Mouse (Mus musculus): ENCODE results near the gene Sestd1. TPM values are rescaled to one million over a fixed set of nuclear protein-coding genes. Genes with fewer than 3 reads are reported as not detected.

Sestd1 gene
- polyA plus RNA-seq, 1 experiment from 2014 or later: 27.2 TPM

- H3K36me3 ChIP-seq: peaks cover 14% of the 10 kb centered on the region
- H3K4me2 ChIP-seq (replicated peaks): no peak overlapping the region
- no peak overlapping the region for H3K4me3 ChIP-seq
- H3K9ac ChIP-seq (replicated peaks): no peak overlapping the region
- WGBS: 94% methylated on average over 1 of the region's 1 CpGs
- H3K9me3 ChIP-seq: no peaks in the 10 kb centered on the region
- H3K4me1 ChIP-seq: no peaks in the 10 kb centered on the region
- no peaks in the 10 kb centered on the region for H3K27me3 ChIP-seq
- H3K27ac ChIP-seq (replicated peaks): no peak overlapping the region
- no peak for ATAC-seq (ENCODE audit: low FRiP score, low read depth)
Measured at GRCm38 (mm10) chr2:77201900-77202299, 78.5 kb downstream of the Sestd1 start.

GRCm38 (mm10) chr2:77200958-77201614 lies 79.3 kb downstream of the Sestd1 start:
- H3K4me1 ChIP-seq: no peaks in the 10 kb centered on the region
- no peak overlapping the region for H3K4me2 ChIP-seq (replicated peaks)
- no peak overlapping the region for H3K27ac ChIP-seq (replicated peaks)
- no peaks in the 10 kb centered on the region for H3K9me3 ChIP-seq
- WGBS: 88% methylated on average over 5 of the region's 5 CpGs
- no peak overlapping the region for H3K4me3 ChIP-seq
- H3K36me3 ChIP-seq: peaks cover 13% of the 10 kb centered on the region
- no peaks in the 10 kb centered on the region for H3K27me3 ChIP-seq
- no peak overlapping the region for H3K9ac ChIP-seq (replicated peaks)
- no peak for ATAC-seq (ENCODE audit: low FRiP score, low read depth)

- no peak for ATAC-seq (ENCODE audit: low FRiP score, low read depth)
- 91% methylated on average over 4 of the region's 4 CpGs for WGBS
- H3K9ac ChIP-seq (replicated peaks): no peak overlapping the region
- H3K4me2 ChIP-seq (replicated peaks): no peak overlapping the region
- no peaks in the 10 kb centered on the region for H3K9me3 ChIP-seq
- H3K4me1 ChIP-seq: no peaks in the 10 kb centered on the region
- no peak overlapping the region for H3K27ac ChIP-seq (replicated peaks)
- peaks cover 18% of the 10 kb centered on the region for H3K36me3 ChIP-seq
- H3K27me3 ChIP-seq: no peaks in the 10 kb centered on the region
- no peak overlapping the region for H3K4me3 ChIP-seq
Measured at GRCm38 (mm10) chr2:77200379-77200778, 80.0 kb downstream of the Sestd1 start.

- H3K9me3 ChIP-seq: no peaks in the 10 kb centered on the region
- no peak overlapping the region for H3K27ac ChIP-seq (replicated peaks)
- H3K27me3 ChIP-seq: no peaks in the 10 kb centered on the region
- no peak for ATAC-seq (ENCODE audit: low FRiP score, low read depth)
- no peak overlapping the region for H3K4me3 ChIP-seq
- WGBS: 88% methylated on average over 5 of the region's 5 CpGs
- H3K36me3 ChIP-seq: peaks cover 37% of the 10 kb centered on the region
- H3K4me2 ChIP-seq (replicated peaks): no peak overlapping the region
- no peak overlapping the region for H3K9ac ChIP-seq (replicated peaks)
- H3K4me1 ChIP-seq: no peaks in the 10 kb centered on the region
Measured at GRCm38 (mm10) chr2:77198246-77198645, 82.1 kb downstream of the Sestd1 start.

- no peak overlapping the region for H3K27ac ChIP-seq (replicated peaks)
- no peak overlapping the region for H3K9ac ChIP-seq (replicated peaks)
- peaks cover 31% of the 10 kb centered on the region for H3K36me3 ChIP-seq
- H3K4me1 ChIP-seq: no peaks in the 10 kb centered on the region
- H3K27me3 ChIP-seq: no peaks in the 10 kb centered on the region
- no peaks in the 10 kb centered on the region for H3K9me3 ChIP-seq
- H3K4me2 ChIP-seq (replicated peaks): no peak overlapping the region
- 87% methylated on average over 4 of the region's 4 CpGs for WGBS
- ATAC-seq (ENCODE audit: low FRiP score, low read depth): no peak
- H3K4me3 ChIP-seq: no peak overlapping the region
Measured at GRCm38 (mm10) chr2:77196819-77197218, 83.6 kb downstream of the Sestd1 start.

GRCm38 (mm10) chr2:77195056-77195455 lies 85.3 kb downstream of the Sestd1 start:
- Histone ChIP-seq H3K4me3 (no peak overlapping the region), H3K4me1 (no peaks in the 10 kb centered on the region), H3K9me3 (no peaks in the 10 kb centered on the region), H3K27me3 (no peaks in the 10 kb centered on the region), H3K9ac (replicated peaks) (no peak overlapping the region), H3K4me2 (replicated peaks) (no peak overlapping the region), H3K27ac (replicated peaks) (no peak overlapping the region), H3K36me3 (peaks cover 46% of the 10 kb centered on the region)
- ATAC-seq (ENCODE audit: low FRiP score, low read depth): no peak
- WGBS: 93% methylated on average over 5 of the region's 5 CpGs

- no peak overlapping the region for H3K27ac ChIP-seq (replicated peaks)
- no peak overlapping the region for H3K4me3 ChIP-seq
- ATAC-seq (ENCODE audit: low FRiP score, low read depth): no peak
- no peaks in the 10 kb centered on the region for H3K9me3 ChIP-seq
- H3K4me1 ChIP-seq: no peaks in the 10 kb centered on the region
- no peak overlapping the region for H3K4me2 ChIP-seq (replicated peaks)
- peaks cover 64% of the 10 kb centered on the region for H3K36me3 ChIP-seq
- 98% methylated on average over 3 of the region's 3 CpGs for WGBS
- no peak overlapping the region for H3K9ac ChIP-seq (replicated peaks)
- no peaks in the 10 kb centered on the region for H3K27me3 ChIP-seq
Measured at GRCm38 (mm10) chr2:77191811-77192210, 88.6 kb downstream of the Sestd1 start.

GRCm38 (mm10) chr2:77190891-77191290 lies 89.5 kb downstream of the Sestd1 start:
- H3K4me3 ChIP-seq: no peak overlapping the region
- H3K9ac ChIP-seq (replicated peaks): no peak overlapping the region
- H3K27me3 ChIP-seq: no peaks in the 10 kb centered on the region
- H3K4me1 ChIP-seq: no peaks in the 10 kb centered on the region
- H3K36me3 ChIP-seq: peaks cover 63% of the 10 kb centered on the region
- WGBS: 95% methylated on average over 7 of the region's 7 CpGs
- no peaks in the 10 kb centered on the region for H3K9me3 ChIP-seq
- no peak overlapping the region for H3K4me2 ChIP-seq (replicated peaks)
- H3K27ac ChIP-seq (replicated peaks): no peak overlapping the region
- ATAC-seq (ENCODE audit: low FRiP score, low read depth): no peak

- Histone ChIP-seq H3K36me3 (peaks cover 63% of the 10 kb centered on the region), H3K4me2 (replicated peaks) (no peak overlapping the region), H3K27me3 (no peaks in the 10 kb centered on the region), H3K27ac (replicated peaks) (no peak overlapping the region), H3K4me1 (no peaks in the 10 kb centered on the region), H3K4me3 (no peak overlapping the region), H3K9me3 (no peaks in the 10 kb centered on the region), H3K9ac (replicated peaks) (no peak overlapping the region)
- ATAC-seq (ENCODE audit: low FRiP score, low read depth): no peak
- WGBS: 87% methylated on average over 3 of the region's 3 CpGs
Measured at GRCm38 (mm10) chr2:77190301-77190700, 90.1 kb downstream of the Sestd1 start.

GRCm38 (mm10) chr2:77189671-77190070 lies 90.7 kb downstream of the Sestd1 start:
- no peak overlapping the region for H3K4me3 ChIP-seq
- no peaks in the 10 kb centered on the region for H3K27me3 ChIP-seq
- H3K36me3 ChIP-seq: peaks cover 58% of the 10 kb centered on the region
- H3K9ac ChIP-seq (replicated peaks): no peak overlapping the region
- 94% methylated on average over 7 of the region's 7 CpGs for WGBS
- no peaks in the 10 kb centered on the region for H3K4me1 ChIP-seq
- no peak overlapping the region for H3K4me2 ChIP-seq (replicated peaks)
- H3K27ac ChIP-seq (replicated peaks): no peak overlapping the region
- no peak for ATAC-seq (ENCODE audit: low FRiP score, low read depth)
- H3K9me3 ChIP-seq: no peaks in the 10 kb centered on the region

GRCm38 (mm10) chr2:77187501-77187900 lies 92.9 kb downstream of the Sestd1 start:
- no peaks in the 10 kb centered on the region for H3K27me3 ChIP-seq
- H3K36me3 ChIP-seq: peaks cover 49% of the 10 kb centered on the region
- WGBS: 95% methylated on average over 3 of the region's 3 CpGs
- no peaks in the 10 kb centered on the region for H3K9me3 ChIP-seq
- ATAC-seq (ENCODE audit: low FRiP score, low read depth): no peak
- no peaks in the 10 kb centered on the region for H3K4me1 ChIP-seq
- no peak overlapping the region for H3K4me3 ChIP-seq
- no peak overlapping the region for H3K4me2 ChIP-seq (replicated peaks)
- no peak overlapping the region for H3K9ac ChIP-seq (replicated peaks)
- H3K27ac ChIP-seq (replicated peaks): no peak overlapping the region

GRCm38 (mm10) chr2:77186912-77187311 lies 93.5 kb downstream of the Sestd1 start:
- no peak for ATAC-seq (ENCODE audit: low FRiP score, low read depth)
- peaks cover 47% of the 10 kb centered on the region for H3K36me3 ChIP-seq
- no peak overlapping the region for H3K4me2 ChIP-seq (replicated peaks)
- WGBS: 57% methylated on average over 8 of the region's 8 CpGs
- no peak overlapping the region for H3K4me3 ChIP-seq
- no peaks in the 10 kb centered on the region for H3K27me3 ChIP-seq
- H3K9ac ChIP-seq (replicated peaks): no peak overlapping the region
- H3K4me1 ChIP-seq: no peaks in the 10 kb centered on the region
- no peak overlapping the region for H3K27ac ChIP-seq (replicated peaks)
- no peaks in the 10 kb centered on the region for H3K9me3 ChIP-seq

- Histone ChIP-seq H3K9ac (replicated peaks) (no peak overlapping the region), H3K36me3 (peaks cover 24% of the 10 kb centered on the region), H3K4me1 (no peaks in the 10 kb centered on the region), H3K27me3 (no peaks in the 10 kb centered on the region), H3K4me2 (replicated peaks) (no peak overlapping the region), H3K27ac (replicated peaks) (no peak overlapping the region), H3K9me3 (no peaks in the 10 kb centered on the region), H3K4me3 (no peak overlapping the region)
- no peak for ATAC-seq (ENCODE audit: low FRiP score, low read depth)
- 79% methylated on average over 8 of the region's 8 CpGs for whole genome bisulfite sequencing
Measured at GRCm38 (mm10) chr2:77184049-77184571, 96.3 kb downstream of the Sestd1 start.

All from midbrain, embryonic 12.5 days (tissue).